Mouse (Mus musculus) testis, postnatal 10 days (tissue): ENCODE data around the gene Abce1.

ENCODE experiments used
- DNase-seq: peaks from one replicate; pipeline ENCODE4 v3.0.0; 2021; ENCODE audit warnings: low spot score

Abce1 gene

GRCm38 (mm10) chr8:79639586-79640451, 71.7 kb downstream of the Abce1 start, which contains the start of gene Otud4:
Otud4 (plus strand) TSS chr8:79639618.
- DNase-seq = peak; percentile 74

DNA sequence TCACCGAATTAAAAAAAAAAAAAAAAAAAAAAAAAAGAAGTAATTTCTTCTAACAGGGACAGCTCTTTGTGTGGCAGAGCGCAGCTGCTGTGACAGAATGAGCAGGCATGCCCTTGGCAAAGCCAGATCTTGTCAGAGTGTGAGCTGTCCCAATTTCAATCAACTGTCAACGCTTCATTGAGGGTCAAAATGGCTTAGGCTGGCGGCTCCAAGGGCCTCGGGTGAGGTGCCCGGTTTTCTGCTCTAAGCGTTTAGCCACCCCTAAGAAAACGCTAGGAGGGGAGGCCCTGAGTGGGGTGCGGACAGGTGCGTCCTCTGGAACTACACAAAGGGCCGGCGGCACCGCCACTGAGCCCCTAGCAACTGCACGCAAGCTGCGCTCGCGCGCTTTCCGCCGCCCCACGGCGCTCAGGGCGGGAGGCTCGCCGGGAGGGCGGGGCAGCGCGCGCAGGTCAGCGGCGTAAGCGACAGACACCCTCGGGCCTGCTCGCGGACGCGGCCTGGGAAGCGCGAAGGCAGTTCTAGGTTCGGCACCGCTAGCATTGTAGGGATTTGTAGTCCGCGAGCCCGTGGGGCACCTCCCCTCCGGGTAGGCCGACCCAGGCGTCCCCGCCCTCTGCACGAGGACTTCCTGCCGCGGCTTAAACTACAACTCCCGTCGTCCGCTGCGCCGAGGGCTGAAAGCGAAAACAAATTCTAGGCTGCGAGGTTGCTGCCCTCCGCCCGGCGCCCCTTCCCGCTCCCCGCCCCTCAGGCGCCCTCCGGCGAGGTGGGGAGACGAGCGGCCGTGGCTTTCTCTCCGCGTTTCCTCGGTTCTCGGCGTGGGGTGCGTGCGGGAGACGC, 72.6 kb downstream of the Abce1 start:
- DNase-seq = peak; percentile 95

DNA sequence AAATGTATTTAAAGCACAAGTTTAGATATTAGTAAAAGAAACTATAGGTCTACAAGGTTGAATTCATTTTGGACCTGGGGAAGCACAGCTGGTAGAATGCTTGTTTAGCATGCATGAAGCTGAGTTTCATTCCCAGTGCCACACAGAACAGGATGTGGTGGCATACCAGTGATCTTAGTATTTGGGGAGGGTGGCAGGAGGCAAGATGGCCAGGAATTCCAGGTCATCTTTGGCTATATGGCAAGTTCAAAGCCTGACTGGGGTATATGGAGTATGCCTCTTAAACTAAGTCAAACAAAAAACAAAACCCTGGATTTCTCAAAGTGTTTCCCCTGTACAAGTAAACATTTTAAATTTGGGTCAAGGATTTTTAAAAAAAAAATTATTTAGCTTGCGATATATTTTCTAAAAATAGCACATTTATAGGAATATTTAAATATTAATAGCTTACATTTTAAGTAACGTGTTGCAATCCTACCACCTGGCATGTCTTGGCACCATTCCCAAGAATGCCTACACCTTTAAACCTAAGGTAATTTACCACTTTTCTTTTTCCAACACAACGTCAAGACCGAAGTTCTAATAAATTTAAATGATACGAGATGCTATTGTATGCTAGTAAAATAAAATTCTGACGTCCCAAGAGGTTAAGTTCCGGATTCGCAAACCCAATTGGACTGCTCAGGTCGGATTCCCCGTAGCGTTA, 73.4 kb downstream of the Abce1 start:
- no peak for DNase-seq

DNA sequence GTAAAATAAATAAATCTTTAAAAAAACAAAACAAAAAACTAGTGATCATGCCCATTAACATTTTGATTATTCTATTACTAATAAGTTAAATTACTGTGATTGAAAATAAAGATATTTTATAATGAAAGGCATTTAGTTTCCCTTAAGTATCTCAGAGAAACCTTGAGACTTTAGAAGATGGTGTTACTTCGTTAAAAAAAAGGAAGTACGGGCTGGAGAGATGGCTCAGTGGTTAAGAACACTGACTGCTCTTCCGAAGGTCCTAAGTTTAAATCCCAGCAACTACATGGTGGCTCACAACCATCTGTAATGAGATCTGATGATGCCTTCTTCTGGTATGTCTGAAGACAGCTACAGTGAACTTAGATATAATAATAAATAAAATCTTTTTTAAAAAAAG, 74.3 kb downstream of the Abce1 start:
- no peak for DNase-seq

DNA sequence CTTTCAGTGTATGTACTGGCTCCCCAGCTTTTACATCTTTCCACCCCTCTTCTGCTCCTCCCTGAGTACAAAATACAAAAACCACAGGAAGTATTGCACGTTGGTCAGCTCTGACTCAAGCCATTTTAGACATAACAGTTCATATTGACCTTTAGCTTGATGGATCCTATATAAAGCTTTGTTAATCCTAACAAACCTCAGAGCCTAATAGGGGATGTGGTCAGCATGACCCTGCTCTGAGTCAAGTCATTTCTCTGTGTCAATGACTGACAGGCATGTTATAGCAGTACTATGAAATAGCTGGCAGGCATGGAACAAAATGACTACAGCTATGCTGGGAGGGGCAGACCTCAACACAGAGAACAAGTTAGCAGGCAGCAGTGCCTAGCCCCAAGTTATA, 75.4 kb downstream of the Abce1 start:
- DNase-seq = no peak

- DNase-seq = no peak
These were observed 76.0 kb downstream of the Abce1 start for GRCm38 (mm10) chr8:79635491-79635890.
